Mouse (Mus musculus) retina, adult 2 months (tissue): ENCODE measurements around the gene Tm4sf1.

Experiments used
- DNase-seq: peaks from one replicate; pipeline ENCODE4 v3.0.0-alpha.2; 2012; ENCODE audit warnings: low read depth, low spot score

Gene Tm4sf1

DNA sequence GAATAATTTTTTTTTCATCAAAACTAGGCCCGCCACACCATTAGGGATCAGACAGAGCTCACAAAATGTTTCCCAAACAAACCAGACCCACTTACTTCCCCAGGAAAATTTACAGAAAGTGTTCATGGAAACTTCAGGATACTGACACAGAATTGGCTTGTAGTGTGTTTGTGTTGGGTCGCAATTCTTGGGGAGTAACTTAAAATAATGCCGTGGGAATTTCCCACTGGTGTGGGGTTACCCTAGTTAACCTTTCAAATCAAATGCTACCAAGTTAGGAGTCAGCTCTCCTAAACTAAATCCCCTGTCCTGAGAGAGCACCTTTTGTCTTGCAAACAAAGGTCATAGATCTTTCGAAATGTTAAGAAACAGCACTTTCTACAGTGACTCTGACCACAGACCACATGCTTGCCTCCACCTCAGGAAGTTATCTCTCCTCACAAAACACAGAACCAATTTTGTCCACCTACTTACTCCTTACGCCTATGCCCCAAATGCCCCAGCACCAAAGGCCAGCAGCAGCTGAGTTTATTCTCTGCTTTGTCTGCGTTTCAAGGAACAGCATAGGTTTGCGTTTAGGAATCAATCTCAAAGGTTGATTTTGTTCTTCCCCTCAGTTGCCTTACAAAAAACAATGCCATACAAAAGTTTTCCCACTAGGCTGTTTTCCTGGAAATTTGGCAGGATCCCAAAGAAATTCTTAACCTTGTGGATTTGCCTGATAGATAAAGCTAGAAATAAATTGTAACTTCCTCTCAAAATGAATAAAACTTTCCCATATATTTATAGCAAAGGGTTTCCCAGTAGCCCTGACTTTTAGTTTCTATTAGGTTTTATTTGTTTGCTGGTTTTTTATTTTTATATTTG is 13.7 kb downstream of the Tm4sf1 start:
- DNase-seq = no peak

DNA sequence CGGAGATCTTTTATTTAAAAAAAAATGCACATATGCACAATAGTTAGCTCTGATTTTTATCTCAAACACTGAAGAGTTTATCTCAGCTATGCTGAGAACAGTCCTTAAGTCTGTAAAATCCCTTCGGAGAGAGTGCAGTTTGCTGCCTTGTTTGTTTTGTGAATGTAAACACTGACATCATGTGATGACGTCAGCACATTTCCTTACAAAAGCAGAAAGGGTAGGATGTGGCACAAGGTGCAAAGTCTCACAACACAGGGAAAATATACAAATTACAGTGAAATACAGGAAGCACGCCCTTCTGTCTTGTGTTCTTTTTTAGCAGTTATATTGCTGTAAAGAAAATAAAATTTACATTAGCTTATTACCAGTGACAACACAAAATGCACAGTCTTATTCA is 14.3 kb downstream of the Tm4sf1 start:
- no peak for DNase-seq

DNA sequence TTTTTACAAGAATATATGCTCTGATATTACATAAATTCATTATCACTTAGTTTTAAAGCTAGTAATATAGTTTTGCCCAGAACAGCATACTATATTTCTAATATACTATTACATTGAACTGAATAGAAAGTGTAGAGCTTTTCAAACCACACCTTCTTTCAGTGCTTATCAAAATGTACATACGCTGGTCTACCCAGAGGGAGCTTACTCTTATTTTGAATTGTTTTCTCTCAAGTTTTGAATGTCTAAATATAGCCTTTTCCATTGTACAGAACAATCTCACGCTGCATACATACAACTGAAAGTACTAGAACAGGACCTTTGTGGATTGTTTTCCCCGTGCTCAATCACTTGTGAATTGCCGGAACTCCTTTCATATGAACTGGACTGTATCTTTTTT is 23.6 kb downstream of the Tm4sf1 start:
- DNase-seq = no peak

DNA sequence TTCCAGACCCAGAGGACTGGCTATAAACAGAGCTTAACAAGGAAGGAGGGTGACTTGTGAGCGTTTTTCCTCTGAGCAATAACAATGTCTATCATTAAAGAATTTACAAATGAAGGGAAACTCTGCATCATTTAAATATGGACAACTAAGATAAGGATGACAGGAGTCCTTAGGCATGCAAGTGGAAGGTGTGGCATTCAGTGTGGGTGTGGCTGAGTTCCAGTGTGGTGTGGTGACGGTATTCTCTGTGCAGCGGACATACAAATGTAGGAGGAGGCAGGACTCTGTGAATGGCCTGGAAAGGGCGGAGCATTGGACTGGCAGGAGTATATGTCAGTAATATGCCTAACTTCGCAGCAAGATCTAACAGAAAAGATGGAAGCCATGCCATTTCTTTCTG is 24.3 kb downstream of the Tm4sf1 start:
- DNase-seq = no peak

DNA sequence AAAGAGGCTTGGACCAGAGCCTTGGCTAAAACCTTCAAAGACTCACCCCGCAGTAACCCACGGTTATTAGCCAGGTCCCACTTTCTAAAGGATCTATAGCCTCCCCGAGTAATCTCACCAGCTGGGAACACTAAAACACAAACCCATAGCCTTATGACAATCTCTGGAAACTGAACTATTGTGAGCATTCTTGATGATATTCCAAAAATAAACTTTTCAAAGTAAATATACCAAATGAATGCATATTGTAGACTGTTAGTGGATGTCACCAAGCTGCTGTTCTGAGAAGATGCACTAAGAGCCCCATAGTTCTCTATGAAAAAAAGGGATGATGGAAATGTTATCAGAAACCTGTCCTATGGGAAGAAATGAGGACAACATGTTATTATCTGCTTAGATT is 25.0 kb downstream of the Tm4sf1 start:
- no peak for DNase-seq

DNA sequence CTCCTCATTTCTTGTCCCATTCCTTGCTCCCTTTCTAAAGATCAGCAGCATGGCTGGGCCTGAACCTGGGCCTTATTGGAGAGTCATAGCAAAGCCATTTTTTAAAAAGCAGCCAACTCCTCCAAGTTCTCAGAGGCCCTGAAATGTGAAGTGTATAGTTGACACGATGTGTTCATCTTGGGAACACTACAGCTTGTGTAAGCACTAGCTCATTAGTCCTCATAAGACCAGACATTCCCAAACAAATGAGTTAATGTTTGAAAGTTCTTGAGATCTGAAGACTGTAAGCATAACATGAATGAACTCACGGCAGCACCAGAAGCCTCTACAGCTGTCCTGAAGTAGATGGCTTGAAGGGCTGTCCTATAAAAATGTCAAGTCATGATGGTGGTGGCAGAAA is 32.8 kb downstream of the Tm4sf1 start:
- no peak for DNase-seq

DNA sequence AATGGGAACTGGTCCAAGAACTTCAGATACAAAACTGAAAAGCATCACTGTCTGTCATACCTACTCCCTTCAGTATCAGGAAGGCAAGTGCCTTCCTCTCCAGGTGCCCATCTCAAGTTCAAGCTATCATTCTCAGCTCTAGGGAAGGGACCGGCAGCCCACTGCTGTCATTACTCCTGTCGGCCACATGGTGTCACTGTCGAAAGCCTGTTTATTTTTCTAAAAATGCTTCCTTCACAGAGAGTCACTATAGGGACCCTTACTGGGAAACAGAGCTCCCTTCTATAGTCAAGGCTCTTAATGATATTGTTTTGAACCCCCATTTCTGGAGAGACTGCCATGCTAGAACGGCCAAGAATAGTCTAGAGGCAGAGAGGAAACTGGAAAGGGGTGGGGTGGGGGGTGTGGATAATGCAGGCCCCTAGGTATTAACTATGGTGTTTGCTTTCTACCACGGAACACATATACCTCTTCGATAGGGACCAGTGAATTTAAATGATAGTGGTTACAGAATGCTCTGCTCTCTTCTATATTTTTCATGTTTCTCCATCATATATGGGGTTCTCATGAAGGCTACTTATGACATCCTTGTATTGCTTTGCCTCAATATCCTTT is 34.1 kb downstream of the Tm4sf1 start:
- DNase-seq = peak; percentile 22

DNA sequence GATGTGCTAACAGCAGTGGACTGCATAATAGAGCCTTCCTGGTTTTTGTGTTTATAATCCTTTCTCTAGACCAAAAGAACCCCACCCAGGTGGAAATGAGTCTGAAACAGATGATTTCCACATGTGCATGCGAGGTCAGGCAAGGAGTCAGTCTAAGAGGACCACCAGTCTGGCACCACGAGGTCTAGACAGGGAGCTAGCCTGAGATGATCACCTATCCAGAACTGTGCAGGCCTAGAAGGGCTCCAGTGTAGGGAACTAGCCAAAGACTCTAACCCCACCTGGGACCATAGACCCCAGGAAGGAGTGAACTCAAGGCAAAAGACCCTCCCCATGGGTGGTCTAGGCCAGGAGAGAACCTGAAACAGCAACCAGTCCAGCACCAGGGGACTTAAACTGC is 48.7 kb downstream of the Tm4sf1 start:
- no peak for DNase-seq

DNA sequence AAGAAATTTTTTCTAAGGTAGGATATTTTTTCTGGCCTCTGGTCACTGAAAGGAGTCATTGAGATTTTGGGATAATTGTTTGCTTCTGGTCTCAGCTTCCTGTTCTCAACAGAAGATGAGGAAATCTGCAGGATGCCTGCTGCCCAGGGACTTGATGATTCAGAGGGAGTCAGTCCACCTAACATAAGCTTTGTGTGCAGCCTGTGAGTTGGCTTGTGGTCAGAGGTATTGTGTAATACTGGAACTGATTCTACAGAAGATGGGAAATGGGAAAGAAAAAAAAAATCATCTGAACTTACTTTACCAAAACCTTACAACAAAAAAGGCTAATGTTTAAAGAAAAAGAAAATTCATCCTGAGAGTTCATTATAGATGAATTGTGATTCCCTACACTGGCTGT is 49.2 kb downstream of the Tm4sf1 start:
- DNase-seq = no peak

DNA sequence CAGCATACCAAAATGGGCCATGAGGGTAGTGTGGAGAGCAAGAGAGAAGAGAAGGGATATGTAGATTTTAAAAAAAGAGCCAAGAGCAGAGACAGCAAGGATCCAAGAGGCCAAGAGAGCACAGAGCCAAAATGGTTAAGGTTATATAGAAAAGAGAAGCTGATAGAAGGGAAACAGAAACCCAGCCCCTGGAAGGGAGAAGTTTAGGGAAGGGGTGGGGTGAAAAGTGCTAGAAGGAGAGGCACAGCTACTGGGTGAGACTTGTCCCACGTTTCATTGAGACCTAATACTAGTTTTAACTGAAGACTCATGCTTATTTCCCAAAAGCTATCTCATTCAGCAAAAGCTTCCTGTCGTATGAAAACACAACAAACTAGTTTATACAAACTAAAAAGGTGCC is 56.5 kb downstream of the Tm4sf1 start:
- DNase-seq = no peak
